Mouse (Mus musculus) lung, adult 2 months (tissue): ENCODE results near the gene Slc12a8.

Source experiments
- CTCF ChIP-seq: fragments of 200-500 bp; IDR thresholded peaks from 2 replicates; pipeline ENCODE4 v1.5.1; 2011; ENCODE audit warnings: mild to moderate bottlenecking, low read length, control low read depth; ENCODE audit not compliant: insufficient read depth
- POLR2A ChIP-seq: fragments of 200-500 bp; IDR thresholded peaks from 2 replicates; pipeline ENCODE4 v1.6.1; 2011; ENCODE audit warnings: low read depth, mild to moderate bottlenecking, control low read depth, low read length, borderline replicate concordance; ENCODE audit errors: extremely low read depth

GRCm38 (mm10) chr16:33544346-33544745 lies 27.2 kb downstream of the Slc12a8 start:
- TF ChIP-seq CTCF (no peak), POLR2A (no peak)
